21 mouse cellular contexts compared by ENCODE assay signal in genomic region chr13:51368346-51368745, GRCm38 (mm10). TPM values are rescaled to one million over a fixed set of nuclear protein-coding genes. Genes with fewer than 3 reads are reported as not detected.
"Had no signal": no experiment of that assay in that cellular context is flagged by ENCODE, and none has a peak within 500 bp of the region (broad histone marks: within the 10 kb centered on the region; RNA-seq: fewer than 3 reads in every experiment).

No protein-coding gene starts in this region.

- H3K9me3 ChIP-seq: liver, embryonic 13.5 days; liver, embryonic 15.5 days; midbrain, embryonic 10.5 days; midbrain, embryonic 12.5 days; neural tube, embryonic 13.5 days; neural tube, embryonic 15.5 days had no signal

- H3K27ac ChIP-seq: liver, embryonic 13.5 days; liver, embryonic 15.5 days; macrophage; midbrain, embryonic 10.5 days; midbrain, embryonic 12.5 days; neural tube, embryonic 13.5 days; neural tube, embryonic 15.5 days had no signal

- DNase-seq: liver, embryonic 13.5 days; liver, postnatal 0 days; lung, adult 2 months; lung, postnatal 14 days; lung, postnatal 36 days; midbrain, embryonic 14.5 days; right cerebral cortex, adult 18-20 months; right cerebral cortex, postnatal 25 days; right cerebral cortex, postnatal 4 days; spleen, adult 18-20 months; thymus, adult 18-20 months; thymus, postnatal 14 days; thymus, postnatal 36 days had no signal

- H3K4me2 ChIP-seq: liver, embryonic 13.5 days; liver, embryonic 15.5 days; midbrain, embryonic 12.5 days; neural tube, embryonic 13.5 days; neural tube, embryonic 15.5 days had no signal

- H3K36me3 ChIP-seq: liver, embryonic 13.5 days; liver, embryonic 15.5 days; midbrain, embryonic 10.5 days; midbrain, embryonic 12.5 days; neural tube, embryonic 13.5 days; neural tube, embryonic 15.5 days had no signal

- H3K27me3 ChIP-seq: liver, embryonic 13.5 days; liver, embryonic 15.5 days; midbrain, embryonic 12.5 days; neural tube, embryonic 13.5 days; neural tube, embryonic 15.5 days had no signal

- H3K9ac ChIP-seq: liver, embryonic 13.5 days; liver, embryonic 15.5 days; liver, postnatal 0 days; midbrain, embryonic 12.5 days; neural tube, embryonic 13.5 days; neural tube, embryonic 15.5 days had no signal

- H3K4me1 ChIP-seq: liver, embryonic 13.5 days; liver, embryonic 15.5 days; neural tube, embryonic 13.5 days; neural tube, embryonic 15.5 days had no signal

- ATAC-seq: liver, postnatal 0 days; midbrain, embryonic 16.5 days had no signal

- H3K4me3 ChIP-seq: liver, embryonic 13.5 days; liver, embryonic 15.5 days; midbrain, embryonic 10.5 days; midbrain, embryonic 12.5 days; myocyte; neural tube, embryonic 13.5 days; neural tube, embryonic 15.5 days had no signal

RNA-seq across cellular contexts. Expression of gene S1pr3, which starts 40.1 kb away (rescaled TPM):
- polyA plus RNA-seq: macrophage had no signal
